Mouse (Mus musculus) liver, embryonic 11.5 days (tissue): Measurements from ENCODE around the gene Ppp1r27. TPM values are rescaled to one million over a fixed set of nuclear protein-coding genes. Genes with fewer than 3 reads are reported as not detected.

Experiments
- ATAC-seq: fragments of 200-750 bp; cut with Nextera tagmentation; replicated peaks from 2 replicates; pipeline ENCODE4 v1.8.0; 2017; ENCODE audit warnings: moderate number of reproducible peaks, mild to moderate bottlenecking, moderate TSS enrichment, moderate library complexity; ENCODE audit not compliant: low FRiP score
- DNase-seq: peaks from one replicate; pipeline ENCODE4 v3.0.0-alpha.2; 2017; ENCODE audit warnings: low spot score
- H3K27ac ChIP-seq: fragments of 300-500 bp; sonication (generic); 2 replicates; pipeline ENCODE4 v1.5.1; 2014; ENCODE audit warnings: mild to moderate bottlenecking, low read depth, low read length, control low read depth
- H3K27me3 ChIP-seq: fragments of 300-500 bp; sonication (generic); replicated peaks from 2 replicates; pipeline ENCODE4 v1.6.1; 2014; ENCODE audit warnings: low read length, mixed read lengths; ENCODE audit not compliant: control insufficient read depth, insufficient read depth
- H3K36me3 ChIP-seq: fragments of 300-500 bp; sonication (generic); 2 replicates; pipeline ENCODE4 v1.6.1; 2014; ENCODE audit warnings: mild to moderate bottlenecking, low read length, moderate library complexity, mixed read lengths; ENCODE audit not compliant: control insufficient read depth, insufficient read depth
- H3K4me1 ChIP-seq: fragments of 300-500 bp; sonication (generic); replicated peaks from 2 replicates; pipeline ENCODE4 v1.6.1; 2014; ENCODE audit warnings: low read length, mixed read lengths; ENCODE audit not compliant: control insufficient read depth, insufficient read depth
- H3K4me2 ChIP-seq: fragments of 300-500 bp; sonication (generic); 2 replicates; pipeline ENCODE4 v1.6.1; 2014; ENCODE audit warnings: mild to moderate bottlenecking, control low read depth, moderate library complexity
- H3K4me3 ChIP-seq: fragments of 300-500 bp; sonication (generic); 2 replicates; pipeline ENCODE4 v1.5.1; 2014; ENCODE audit warnings: low read depth, low read length, control low read depth
- H3K9ac ChIP-seq: fragments of 300-500 bp; sonication (generic); 2 replicates; pipeline ENCODE4 v1.6.1; 2014; ENCODE audit warnings: low read depth, low read length, control low read depth
- H3K9me3 ChIP-seq: fragments of 300-500 bp; sonication (generic); 2 replicates; pipeline ENCODE4 v1.6.1; 2016; ENCODE audit warnings: low read length, inconsistent platforms, mixed read lengths; ENCODE audit not compliant: control insufficient read depth
- WGBS: fragments of 180-500 bp; shearing (Covaris S2); extraction: QIAGEN DNeasy Blood & Tissue Kit; methylation state at CpG from one replicate; pipeline ENCODE4 v1.1.7; 2014; 5-methylcytosine and 5-hydroxymethylcytosine counted together
- polyA plus RNA-seq: library from polyadenylated mRNA; unstranded; fragments of >200 nt; fragmentation: Nextera tagmentation; extraction: Ambion mirVana; gene quantifications from 2 replicates; pipeline ENCODE4 v1.2.1, GENCODE M21; 2014

Gene Ppp1r27
- polyA plus RNA-seq, 1 experiment from 2014 or later, result not detected

DNA sequence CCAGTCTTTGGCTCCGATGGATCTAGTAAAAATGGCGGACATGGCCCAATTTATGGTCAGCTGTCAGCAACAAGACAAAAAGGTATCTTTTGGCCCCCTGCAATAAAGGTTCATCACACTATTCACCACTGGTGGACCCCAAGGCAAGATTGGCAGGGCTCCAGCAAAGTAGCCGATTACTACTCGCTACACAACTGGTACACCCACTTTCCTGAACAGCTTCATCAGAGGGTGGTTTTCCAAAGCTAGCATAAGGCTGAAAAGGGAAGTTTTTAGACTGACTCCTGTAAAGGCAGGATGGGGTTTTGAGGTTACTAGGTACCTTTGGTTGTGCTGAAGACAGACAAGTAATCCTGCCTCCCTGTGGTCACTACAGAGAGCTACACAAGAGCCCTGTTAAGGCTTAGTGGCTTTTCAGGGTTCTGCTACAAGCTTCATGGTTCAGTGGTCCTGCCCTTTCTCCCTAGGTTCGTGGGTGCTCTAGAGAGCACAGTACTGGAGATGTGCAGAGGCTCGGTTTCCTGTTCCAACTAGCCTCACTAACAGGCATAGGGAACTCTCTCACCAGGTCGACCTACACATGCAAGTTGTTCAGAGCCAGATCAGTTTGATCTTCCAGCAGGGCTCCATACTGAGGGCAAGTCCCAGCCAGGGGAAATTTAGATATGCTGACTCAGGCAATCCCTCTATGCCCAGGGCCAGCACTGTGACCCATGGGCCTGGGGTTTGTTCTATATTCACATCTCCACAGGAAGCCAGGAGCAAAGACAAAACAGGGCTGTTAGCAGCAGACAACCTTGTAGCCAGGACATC, 26.5 kb upstream of the Ppp1r27 start:
- ATAC-seq, result no peak
- Histone ChIP-seq H3K4me2 (no peak overlapping the region), H3K36me3 (peaks cover 29% of the 10 kb centered on the region), H3K27ac (peak overlapping the region; percentile 68), H3K9ac (no peak overlapping the region), H3K4me3 (no peak overlapping the region), H3K27me3 (no peaks in the 10 kb centered on the region), H3K9me3 (no peaks in the 10 kb centered on the region), H3K4me1 (peaks cover 38% of the 10 kb centered on the region)
- WGBS, result 83% methylated on average over 7 of the region's 7 CpGs
- DNase-seq, result no peak

DNA sequence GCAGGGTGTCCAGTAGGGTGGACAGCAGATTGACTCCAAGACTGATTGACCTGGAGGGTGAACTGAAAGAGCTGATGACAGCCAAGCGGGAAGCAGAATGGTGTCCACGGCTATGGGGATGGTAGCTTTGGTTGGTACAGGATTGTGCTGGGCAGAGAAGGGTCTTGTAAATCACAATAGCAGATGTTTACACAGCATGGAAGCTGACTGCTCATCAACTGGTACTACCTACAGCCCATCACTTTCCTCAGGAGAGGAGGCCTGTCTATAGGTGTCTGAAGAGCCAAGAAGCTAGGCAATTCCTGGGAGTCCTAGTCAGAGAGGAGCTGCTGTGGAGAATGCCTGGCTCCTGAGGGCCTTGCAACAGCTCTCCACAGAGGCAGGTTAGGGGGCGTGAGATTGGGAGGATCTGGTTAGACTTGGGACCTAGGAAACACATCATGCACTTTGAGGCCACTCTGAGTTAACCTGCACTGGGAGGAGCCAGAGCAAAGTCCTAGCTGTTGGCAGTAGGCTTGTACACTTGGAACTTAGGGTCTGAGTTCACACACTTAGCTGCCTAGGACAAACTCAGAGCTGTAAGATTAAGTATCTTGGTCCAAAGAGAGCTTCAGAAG, 25.5 kb upstream of the Ppp1r27 start:
- H3K27ac ChIP-seq, result peak overlapping the region; percentile 68
- H3K4me3 ChIP-seq, result no peak overlapping the region
- DNase-seq (no peak), ATAC-seq (no peak)
- H3K4me1 ChIP-seq, result peaks cover 34% of the 10 kb centered on the region
- no peaks in the 10 kb centered on the region for H3K9me3 ChIP-seq
- peak overlapping the region; percentile 2; the same call in 1 of the 2 replicates for H3K4me2 ChIP-seq
- peaks cover 30% of the 10 kb centered on the region for H3K36me3 ChIP-seq
- WGBS, result 80% methylated on average over 3 of the region's 3 CpGs
- H3K27me3 ChIP-seq, result no peaks in the 10 kb centered on the region
- no peak overlapping the region for H3K9ac ChIP-seq

GRCm38 (mm10) chr11:120575940-120576339, 25.0 kb upstream of the Ppp1r27 start:
- no peak overlapping the region for H3K4me2 ChIP-seq

DNA sequence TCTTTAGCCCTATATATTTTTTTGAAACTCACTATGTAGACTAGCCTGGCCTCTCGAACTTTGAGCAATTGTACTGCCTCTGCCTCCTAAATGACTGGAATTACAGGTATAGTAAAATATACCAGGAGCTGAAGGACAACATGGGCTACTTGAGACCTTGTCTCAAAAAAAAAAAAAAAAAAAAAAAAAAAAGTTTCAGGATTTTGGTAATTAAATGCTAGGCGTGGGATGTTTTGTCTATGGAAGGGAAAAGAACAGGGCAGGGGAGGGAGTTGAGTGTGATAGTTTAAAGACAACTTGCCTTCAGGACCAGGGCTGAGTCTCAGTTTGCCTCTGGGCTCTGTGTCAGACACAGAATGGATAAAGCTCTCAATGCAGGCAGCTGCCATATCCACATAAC, 24.1 kb upstream of the Ppp1r27 start:
- WGBS, result 82% methylated on average over 2 of the region's 2 CpGs
- H3K4me3 ChIP-seq, result peak overlapping the region; percentile 81; the same call in 1 of the 2 replicates

More at GRCm38 (mm10) chr11:120575940-120576339, 25.0 kb upstream of the Ppp1r27 start:
- Histone ChIP-seq H3K9ac (no peak overlapping the region), H3K9me3 (no peaks in the 10 kb centered on the region), H3K36me3 (peaks cover 35% of the 10 kb centered on the region), H3K27ac (peak overlapping the region; percentile 34; the same call in 1 of the 2 replicates), H3K4me1 (peaks cover 39% of the 10 kb centered on the region), H3K4me3 (no peak overlapping the region), H3K27me3 (no peaks in the 10 kb centered on the region)
- ATAC-seq, result no peak
- DNase-seq, result no peak

DNA sequence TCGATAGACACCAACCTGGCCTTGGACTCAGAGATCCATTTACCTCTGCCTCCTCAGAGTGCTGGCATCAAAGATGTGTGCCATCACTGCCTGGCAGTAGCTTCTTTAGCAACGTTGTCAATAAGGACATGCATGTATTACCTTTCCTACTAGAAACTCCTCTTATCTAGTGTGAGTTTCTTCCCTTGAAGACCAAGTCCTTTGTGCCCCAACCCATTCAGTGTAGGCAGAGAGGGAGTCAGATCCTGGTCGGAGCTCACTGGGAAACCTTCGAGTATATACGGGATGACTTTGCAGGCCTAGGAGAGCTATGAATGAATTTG, 23.3 kb upstream of the Ppp1r27 start:
- Histone ChIP-seq H3K27me3 (no peaks in the 10 kb centered on the region), H3K9me3 (no peaks in the 10 kb centered on the region), H3K9ac (peak overlapping the region; percentile 97), H3K27ac (peak overlapping the region; percentile 85), H3K4me3 (peak overlapping the region; percentile 81), H3K36me3 (peaks cover 40% of the 10 kb centered on the region), H3K4me1 (peaks cover 30% of the 10 kb centered on the region), H3K4me2 (peak overlapping the region; percentile 93)
- WGBS, result 37% methylated on average over 5 of the region's 5 CpGs
- no peak for DNase-seq
- no peak for ATAC-seq

More for the DNA sequence above, 24.1 kb upstream of the Ppp1r27 start:
- Histone ChIP-seq H3K27me3 (no peaks in the 10 kb centered on the region), H3K9ac (no peak overlapping the region), H3K4me2 (no peak overlapping the region), H3K27ac (no peak overlapping the region; the same call in 1 of the 2 replicates), H3K4me1 (peaks cover 37% of the 10 kb centered on the region), H3K9me3 (no peaks in the 10 kb centered on the region), H3K36me3 (peaks cover 43% of the 10 kb centered on the region)
- ATAC-seq (no peak), DNase-seq (no peak)

GRCm38 (mm10) chr11:120573585-120574277, 22.8 kb upstream of the Ppp1r27 start:
- Histone ChIP-seq H3K4me3 (peak overlapping the region; percentile 81), H3K9ac (peak overlapping the region; percentile 97), H3K4me2 (peak overlapping the region; percentile 93), H3K9me3 (no peaks in the 10 kb centered on the region), H3K36me3 (peaks cover 35% of the 10 kb centered on the region), H3K4me1 (peaks cover 29% of the 10 kb centered on the region), H3K27ac (peak overlapping the region; percentile 85), H3K27me3 (no peaks in the 10 kb centered on the region)
- 0% methylated on average over 23 of the region's 23 CpGs for WGBS
- DNase-seq (peak; percentile 56), ATAC-seq (0 out of 2 replicates have a peak, but pooled peaks have one; percentile 0)

DNA sequence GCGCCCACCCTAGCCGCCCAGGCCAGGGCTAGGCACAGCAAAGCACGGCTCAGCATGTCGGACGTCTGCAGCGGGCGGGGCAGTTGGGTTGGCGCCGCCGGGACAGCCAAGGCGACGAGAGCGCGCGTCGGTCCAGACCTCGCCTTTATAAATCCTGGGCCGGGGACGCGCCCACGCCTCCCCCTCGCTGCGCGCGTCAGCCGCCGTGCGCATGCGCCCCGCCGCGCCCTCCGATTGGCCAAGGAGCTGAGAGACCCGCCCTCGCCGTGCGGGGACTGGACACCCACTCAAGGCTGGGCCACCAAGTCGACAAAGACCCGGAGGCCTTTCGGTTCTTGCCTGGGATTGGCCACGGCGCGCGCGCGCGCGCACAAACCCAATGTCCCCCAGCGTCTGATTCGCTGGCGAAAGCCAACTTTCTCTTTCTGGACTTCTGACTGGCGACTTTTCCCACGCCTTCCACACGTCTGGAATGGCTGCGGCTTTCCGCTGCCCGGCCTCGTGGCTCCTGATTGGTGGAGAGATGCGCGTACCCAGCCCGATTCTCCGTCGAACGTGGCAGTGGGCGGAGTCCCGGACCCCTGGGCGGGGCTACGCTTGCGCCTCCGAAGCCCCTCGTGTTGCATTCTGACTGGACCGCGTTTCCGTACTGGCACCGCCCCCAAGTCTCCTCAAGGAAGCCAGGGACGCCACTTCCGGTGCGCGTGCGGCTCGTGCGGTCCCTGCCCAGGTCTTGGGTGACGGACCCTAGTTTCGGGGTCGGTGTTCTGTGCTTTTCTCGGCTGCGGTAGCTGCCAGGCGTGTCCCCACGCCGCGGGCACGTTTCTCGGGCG, 22.0 kb upstream of the Ppp1r27 start, which contains the start of gene P4hb:
Gene P4hb (minus strand): TSS at position 502 of the 833 bp plus-strand sequence.
- H3K27ac ChIP-seq, result peak within 1 kb of the TSS; percentile 85
- ATAC-seq (peak; percentile 92), DNase-seq (peak; percentile 99)
- H3K4me1 ChIP-seq, result peaks cover 29% of the 10 kb centered on the region
- no peaks in the 10 kb centered on the region for H3K27me3 ChIP-seq
- WGBS, result under 1% methylated on average over 93 of the region's 94 CpGs
- no peaks in the 10 kb centered on the region for H3K9me3 ChIP-seq
- peak within 1 kb of the TSS; percentile 81 for H3K4me3 ChIP-seq
- peaks cover 34% of the 10 kb centered on the region for H3K36me3 ChIP-seq
- H3K4me2 ChIP-seq, result peak within 1 kb of the TSS; percentile 93
- H3K9ac ChIP-seq, result peak within 1 kb of the TSS; percentile 97

- H3K27ac ChIP-seq, result peak overlapping the region; percentile 85
- DNase-seq (no peak), ATAC-seq (peak; percentile 33)
- peak overlapping the region; percentile 93 for H3K4me2 ChIP-seq
- peaks cover 33% of the 10 kb centered on the region for H3K36me3 ChIP-seq
- H3K4me3 ChIP-seq, result peak overlapping the region; percentile 81
- peak overlapping the region; percentile 97 for H3K9ac ChIP-seq
- H3K4me1 ChIP-seq, result peaks cover 29% of the 10 kb centered on the region
- WGBS, result under 1% methylated on average over 21 of the region's 24 CpGs
- no peaks in the 10 kb centered on the region for H3K9me3 ChIP-seq
- no peaks in the 10 kb centered on the region for H3K27me3 ChIP-seq
Measured at GRCm38 (mm10) chr11:120572417-120572751, 21.5 kb upstream of the Ppp1r27 start.
